Mouse (Mus musculus) heart, embryonic 11.5 days (tissue): ENCODE data around the gene Tef. TPM values are rescaled to one million over a fixed set of nuclear protein-coding genes. Genes with fewer than 3 reads are reported as not detected.

Experiments used
- ATAC-seq: fragments of 200-750 bp; cut with Nextera tagmentation; replicated peaks from 2 replicates; pipeline ENCODE4 v1.8.0; 2017; ENCODE audit warnings: moderate library complexity; ENCODE audit not compliant: insufficient number of reproducible peaks, low FRiP score, low TSS enrichment
- H3K27ac ChIP-seq: fragments of 300-500 bp; sonication (generic); 2 replicates; pipeline ENCODE4 v1.5.1; 2014; ENCODE audit warnings: mild to moderate bottlenecking, low read depth, low read length
- H3K27me3 ChIP-seq: fragments of 300-500 bp; sonication (generic); 2 replicates; pipeline ENCODE4 v1.6.1; 2014; ENCODE audit warnings: mild to moderate bottlenecking, low read length, mixed read lengths; ENCODE audit not compliant: control insufficient read depth, insufficient read depth
- H3K36me3 ChIP-seq: fragments of 300-500 bp; sonication (generic); 2 replicates; pipeline ENCODE4 v1.6.1; 2014; ENCODE audit warnings: mild to moderate bottlenecking, low read length, moderate library complexity, mixed read lengths; ENCODE audit not compliant: control insufficient read depth, insufficient read depth
- H3K4me1 ChIP-seq: fragments of 300-500 bp; sonication (generic); 2 replicates; pipeline ENCODE4 v1.6.1; 2014; ENCODE audit warnings: low read length; ENCODE audit not compliant: control insufficient read depth, insufficient read depth
- H3K4me2 ChIP-seq: fragments of 300-500 bp; sonication (generic); 2 replicates; pipeline ENCODE4 v1.6.1; 2014; ENCODE audit warnings: mild to moderate bottlenecking, moderate library complexity
- H3K4me3 ChIP-seq: fragments of 300-500 bp; sonication (generic); 2 replicates; pipeline ENCODE4 v1.5.1; 2014; ENCODE audit warnings: low read depth, low read length
- H3K9ac ChIP-seq: fragments of 300-500 bp; sonication (generic); 2 replicates; pipeline ENCODE4 v1.6.1; 2014; ENCODE audit warnings: mild to moderate bottlenecking, low read depth, low read length, moderate library complexity
- H3K9me3 ChIP-seq: fragments of 300-500 bp; sonication (generic); replicated peaks from 2 replicates; pipeline ENCODE4 v1.6.1; 2016; ENCODE audit warnings: low read length; ENCODE audit not compliant: control insufficient read depth
- WGBS: fragments of 180-500 bp; shearing (Covaris S2); extraction: QIAGEN DNeasy Blood & Tissue Kit; methylation state at CpG from one replicate; pipeline ENCODE4 v1.1.7; 2014; ENCODE audit not compliant: insufficient replicate concordance; 5-methylcytosine and 5-hydroxymethylcytosine counted together
- polyA plus RNA-seq: library from polyadenylated mRNA; unstranded; fragments of >200 nt; fragmentation: Nextera tagmentation; extraction: Ambion mirVana; gene quantifications from 2 replicates; pipeline ENCODE4 v1.2.1, GENCODE M21; 2014

The Tef gene
- polyA plus RNA-seq, 1 experiment from 2014 or later, result 15.0 TPM

DNA sequence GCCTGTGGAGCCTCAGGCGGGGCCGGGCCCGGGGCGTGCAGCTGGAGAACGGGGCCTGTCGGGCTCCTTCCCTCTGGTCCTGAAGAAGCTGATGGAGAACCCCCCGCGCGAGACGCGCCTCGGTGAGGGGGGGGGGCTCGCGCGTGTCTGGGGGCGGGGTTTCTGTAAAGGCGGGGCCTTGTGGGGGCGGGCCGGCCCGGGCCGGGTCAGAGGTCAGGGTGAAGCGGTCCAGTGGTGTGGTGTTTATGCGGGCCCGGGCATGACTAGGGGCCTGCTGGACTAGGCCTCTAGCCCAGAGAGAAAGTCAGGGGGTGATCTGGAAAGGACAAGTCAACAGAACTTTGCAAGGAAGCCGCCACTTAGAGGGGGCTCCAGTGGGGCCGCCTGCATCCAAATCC is 9.4 kb downstream of the Tef start:
- peak overlapping the region; percentile 84 for H3K9ac ChIP-seq
- WGBS, result 2% methylated on average over 23 of the region's 26 CpGs

DNA sequence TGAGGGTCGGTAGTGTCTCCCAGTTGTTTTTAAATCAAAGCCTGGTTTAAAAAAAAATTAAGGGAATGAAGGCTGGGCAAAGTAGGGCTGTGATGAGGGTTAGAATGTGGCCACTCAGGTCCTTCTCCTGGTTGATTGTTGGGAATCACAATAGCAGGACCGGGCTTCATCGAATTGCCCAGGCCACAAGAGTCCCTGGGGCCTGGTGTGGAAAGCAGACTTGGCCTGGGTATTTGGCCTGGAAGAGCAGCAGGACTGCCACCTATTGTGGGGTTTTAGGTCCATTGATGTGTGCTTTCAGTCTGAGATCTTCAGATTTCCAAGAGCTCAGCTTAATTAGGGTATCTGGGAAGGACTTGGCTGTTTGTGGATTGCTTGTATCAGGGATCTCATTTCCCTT is 10.1 kb downstream of the Tef start:
- WGBS, result 55% methylated on average over 3 of the region's 3 CpGs
- no peak for ATAC-seq
- Histone ChIP-seq H3K9ac (peak overlapping the region; percentile 84; the same call in 1 of the 2 replicates), H3K4me2 (peak overlapping the region; percentile 91), H3K4me1 (peaks cover 24% of the 10 kb centered on the region), H3K9me3 (no peaks in the 10 kb centered on the region), H3K4me3 (peak overlapping the region; percentile 75), H3K27ac (peak overlapping the region; percentile 81; the same call in 1 of the 2 replicates), H3K36me3 (peaks cover 7% of the 10 kb centered on the region; the same call in 1 of the 2 replicates), H3K27me3 (no peaks in the 10 kb centered on the region)

More for the DNA sequence above, 9.4 kb downstream of the Tef start:
- peak overlapping the region; percentile 91 for H3K4me2 ChIP-seq
- peak overlapping the region; percentile 81 for H3K27ac ChIP-seq
- H3K27me3 ChIP-seq, result no peaks in the 10 kb centered on the region
- peaks cover 24% of the 10 kb centered on the region for H3K4me1 ChIP-seq
- ATAC-seq, result 0 out of 2 replicates have a peak, but pooled peaks have one; percentile 12
- peak overlapping the region; percentile 75 for H3K4me3 ChIP-seq
- peaks cover 3% of the 10 kb centered on the region; the same call in 1 of the 2 replicates for H3K36me3 ChIP-seq
- H3K9me3 ChIP-seq, result no peaks in the 10 kb centered on the region

DNA sequence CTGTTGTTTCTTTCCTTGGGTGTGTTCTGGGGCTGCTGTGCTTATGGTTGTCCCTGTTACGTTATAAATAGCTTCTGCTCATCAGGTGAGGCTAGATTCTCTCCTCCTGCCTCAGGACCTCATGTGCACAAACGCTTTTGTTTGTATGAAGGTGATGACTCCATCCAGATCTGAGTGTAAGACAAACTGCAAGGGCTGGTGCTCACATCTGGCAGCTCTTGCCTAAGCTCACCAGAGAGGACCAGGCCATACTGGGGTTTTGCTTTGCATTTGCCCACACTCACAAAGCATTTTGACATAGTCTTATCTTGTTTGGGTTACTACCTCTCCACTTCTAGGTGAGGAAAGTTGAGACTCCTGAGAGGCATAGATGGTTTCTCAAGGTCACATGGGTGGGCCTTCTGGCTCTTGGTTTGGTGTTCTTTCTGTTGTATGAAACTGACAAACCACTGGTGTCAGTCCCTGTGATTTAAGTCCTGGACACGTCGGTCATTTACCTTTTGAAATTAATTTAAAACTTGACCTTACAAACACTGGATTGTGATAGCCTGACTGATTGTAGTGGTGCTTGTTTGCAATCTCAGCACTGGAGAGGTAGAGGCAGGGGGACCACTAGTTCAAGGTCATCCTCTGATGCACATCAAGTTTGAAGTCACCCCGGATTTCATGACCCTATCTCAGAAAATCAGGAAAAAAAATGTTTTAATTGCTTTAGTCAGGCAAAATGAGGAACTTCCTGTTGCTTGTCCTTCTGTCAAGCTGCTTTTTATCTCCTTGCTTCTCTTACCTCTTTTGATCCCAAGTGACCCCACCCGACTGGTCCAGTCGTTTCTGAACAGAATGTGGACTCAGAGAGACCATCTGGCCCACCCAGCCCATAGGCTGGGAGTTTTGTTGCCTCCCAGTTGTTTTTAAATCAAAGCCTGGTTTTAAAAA is 10.7 kb downstream of the Tef start:
- H3K4me3 ChIP-seq, result no peak overlapping the region
- WGBS, result 65% methylated on average over 7 of the region's 7 CpGs

DNA sequence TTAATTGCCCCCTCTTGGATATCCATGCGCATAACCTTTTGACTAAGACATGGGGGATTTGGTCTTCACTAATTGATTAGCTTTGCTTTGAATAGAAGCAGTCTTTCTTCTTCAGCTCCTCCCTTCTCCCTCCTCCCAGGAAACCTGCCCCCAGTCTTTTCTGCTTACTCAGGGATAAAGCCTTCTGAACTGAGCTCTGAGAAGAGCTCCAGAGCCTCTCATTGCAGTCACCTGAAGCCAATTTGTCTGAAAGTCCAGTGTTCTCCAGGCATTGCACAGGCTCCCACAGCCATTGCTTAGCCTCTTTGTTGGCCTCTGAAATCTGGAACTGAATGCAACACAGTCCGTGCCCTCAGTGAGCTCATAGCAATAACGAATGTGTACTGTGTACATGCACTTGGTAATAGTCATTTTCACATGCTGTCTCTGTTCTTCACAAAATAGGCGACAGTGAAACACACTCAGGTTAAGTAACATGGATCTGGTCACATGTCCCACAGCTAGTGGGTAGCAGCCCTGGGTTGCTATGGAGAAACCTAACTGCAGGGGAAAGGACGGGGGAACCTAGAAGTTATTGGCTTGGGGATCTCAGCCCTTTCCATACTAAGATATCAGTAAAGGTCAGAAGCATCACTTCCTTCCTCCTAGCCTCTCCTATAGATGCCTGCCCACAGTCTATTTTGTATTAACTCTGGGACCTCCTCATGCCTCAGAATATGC is 11.9 kb downstream of the Tef start:
- Histone ChIP-seq H3K36me3 (peaks cover 9% of the 10 kb centered on the region; the same call in 1 of the 2 replicates), H3K4me2 (no peak overlapping the region), H3K4me1 (peaks cover 24% of the 10 kb centered on the region), H3K4me3 (no peak overlapping the region), H3K9ac (no peak overlapping the region), H3K9me3 (no peaks in the 10 kb centered on the region), H3K27me3 (no peaks in the 10 kb centered on the region), H3K27ac (no peak overlapping the region)
- ATAC-seq, result no peak
- WGBS, result 69% methylated on average over 5 of the region's 5 CpGs

More for the DNA sequence above, 10.7 kb downstream of the Tef start:
- Histone ChIP-seq H3K4me2 (peak overlapping the region; percentile 91), H3K27ac (no peak overlapping the region), H3K4me1 (peaks cover 24% of the 10 kb centered on the region), H3K9me3 (no peaks in the 10 kb centered on the region), H3K9ac (no peak overlapping the region; the same call in 1 of the 2 replicates), H3K27me3 (no peaks in the 10 kb centered on the region), H3K36me3 (peaks cover 7% of the 10 kb centered on the region; the same call in 1 of the 2 replicates)
- no peak for ATAC-seq

DNA sequence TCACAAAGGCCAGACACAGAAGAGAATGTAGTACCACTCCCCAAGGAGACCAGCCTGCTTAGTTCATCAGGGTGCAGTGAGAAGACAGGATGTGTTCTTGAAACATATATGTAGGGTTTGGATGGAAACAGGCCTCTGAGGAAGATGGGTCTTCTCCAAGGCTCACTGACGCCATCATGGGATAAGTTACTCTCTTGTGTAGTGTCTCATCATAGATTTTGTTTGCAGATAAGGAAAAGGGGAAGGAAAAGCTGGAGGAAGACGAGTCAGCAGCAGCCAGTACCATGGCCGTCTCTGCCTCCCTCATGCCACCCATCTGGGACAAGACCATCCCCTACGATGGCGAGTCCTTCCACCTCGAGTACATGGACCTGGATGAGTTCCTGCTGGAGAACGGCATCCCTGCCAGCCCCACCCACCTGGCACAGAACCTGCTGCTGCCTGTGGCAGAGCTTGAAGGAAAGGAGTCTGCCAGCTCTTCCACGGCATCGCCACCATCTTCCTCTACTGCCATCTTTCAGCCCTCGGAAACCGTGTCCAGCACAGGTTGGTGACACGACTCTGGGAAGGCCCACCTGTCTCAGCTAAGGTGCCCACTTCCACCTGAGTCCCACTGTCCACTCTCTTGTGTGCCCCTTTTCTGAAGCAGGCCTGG is 12.6 kb downstream of the Tef start:
- no peak for ATAC-seq
- H3K36me3 ChIP-seq, result peaks cover 10% of the 10 kb centered on the region; the same call in 1 of the 2 replicates
- WGBS, result 89% methylated on average over 12 of the region's 12 CpGs

DNA sequence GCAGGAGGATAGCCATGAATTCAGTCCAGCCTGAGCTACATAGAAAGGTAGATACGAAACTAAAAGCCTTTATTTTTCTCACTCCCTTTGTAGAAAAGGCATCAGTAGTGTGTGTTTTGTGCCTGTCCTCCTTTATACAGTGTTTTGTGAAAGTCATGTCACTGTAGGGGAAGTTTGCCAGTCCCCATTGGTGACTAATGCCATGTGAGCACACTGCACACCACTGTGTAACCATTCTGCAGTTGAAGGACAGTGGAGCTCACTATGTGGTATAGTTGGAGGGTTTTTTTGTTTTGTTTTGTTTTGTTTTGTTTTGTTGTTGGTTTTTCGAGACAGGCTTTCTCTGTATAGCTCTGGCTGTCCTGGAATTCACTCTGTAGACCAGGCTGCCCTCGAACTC is 16.2 kb downstream of the Tef start:
- Histone ChIP-seq H3K4me2 (no peak overlapping the region), H3K9me3 (no peaks in the 10 kb centered on the region), H3K27ac (no peak overlapping the region), H3K4me1 (no peaks in the 10 kb centered on the region), H3K36me3 (peaks cover 22% of the 10 kb centered on the region), H3K27me3 (no peaks in the 10 kb centered on the region), H3K9ac (no peak overlapping the region), H3K4me3 (no peak overlapping the region)
- ATAC-seq, result no peak
- 87% methylated on average over 3 of the region's 3 CpGs for WGBS

More for the DNA sequence above, 12.6 kb downstream of the Tef start:
- no peak overlapping the region for H3K4me3 ChIP-seq
- peaks cover 17% of the 10 kb centered on the region for H3K4me1 ChIP-seq
- H3K4me2 ChIP-seq, result no peak overlapping the region
- no peaks in the 10 kb centered on the region for H3K9me3 ChIP-seq
- H3K9ac ChIP-seq, result no peak overlapping the region
- H3K27me3 ChIP-seq, result no peaks in the 10 kb centered on the region
- no peak overlapping the region for H3K27ac ChIP-seq

DNA sequence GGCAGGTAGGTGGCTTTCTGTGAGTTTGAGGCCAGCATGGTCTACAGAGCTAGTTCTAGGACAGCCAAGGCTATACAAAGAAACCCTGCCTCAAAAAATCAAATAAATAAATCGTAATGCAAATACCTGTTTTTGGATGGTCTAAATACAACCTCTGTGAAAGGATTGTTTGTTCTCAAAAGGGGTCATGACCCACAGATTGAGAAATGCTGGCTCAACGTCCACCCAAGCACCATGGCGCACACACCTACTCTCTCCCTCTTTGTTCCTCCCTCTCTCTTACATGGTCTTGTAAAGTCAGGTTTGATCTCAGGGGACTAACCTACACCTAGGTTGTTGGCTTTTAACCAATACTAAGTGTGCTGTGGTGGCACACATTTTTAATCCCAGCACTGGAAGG is 20.4 kb downstream of the Tef start:
- no peaks in the 10 kb centered on the region for H3K27me3 ChIP-seq
- no peaks in the 10 kb centered on the region for H3K4me1 ChIP-seq
- WGBS, result 77% methylated on average over 3 of the region's 3 CpGs
- H3K9ac ChIP-seq, result no peak overlapping the region
- H3K27ac ChIP-seq, result no peak overlapping the region
- H3K4me2 ChIP-seq, result no peak overlapping the region
- H3K4me3 ChIP-seq, result no peak overlapping the region
- H3K36me3 ChIP-seq, result peaks cover 21% of the 10 kb centered on the region
- H3K9me3 ChIP-seq, result no peaks in the 10 kb centered on the region
- no peak for ATAC-seq

DNA sequence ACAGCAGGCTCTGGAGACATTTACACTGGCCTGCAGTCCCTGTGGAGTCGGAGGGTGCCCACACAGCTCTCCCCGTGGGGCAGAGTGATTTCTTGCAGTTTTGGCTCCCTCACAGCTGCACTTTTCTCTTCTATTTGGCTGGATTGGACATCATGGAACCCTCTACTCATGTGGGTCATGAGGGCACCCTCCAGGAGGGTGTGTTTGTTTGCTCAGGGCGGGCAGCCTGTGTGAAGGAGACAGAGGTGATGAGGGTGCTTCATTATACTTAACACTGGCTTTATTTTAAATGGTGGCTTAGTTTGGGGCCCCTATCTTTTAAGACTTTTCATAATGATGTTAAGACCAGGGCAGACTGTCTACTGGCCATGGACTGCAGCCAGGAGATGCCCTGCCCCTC is 22.6 kb downstream of the Tef start:
- Histone ChIP-seq H3K9me3 (no peaks in the 10 kb centered on the region), H3K4me3 (no peak overlapping the region), H3K27me3 (no peaks in the 10 kb centered on the region), H3K27ac (no peak overlapping the region), H3K4me2 (no peak overlapping the region), H3K4me1 (no peaks in the 10 kb centered on the region), H3K9ac (no peak overlapping the region), H3K36me3 (peaks cover 18% of the 10 kb centered on the region)
- no peak for ATAC-seq
- 80% methylated on average over 3 of the region's 3 CpGs for WGBS
